Mouse (Mus musculus): Measurements from ENCODE around the gene Myg1.

Myg1 gene

GRCm38 (mm10) chr15:102383671-102384070 is 52.2 kb downstream of the Myg1 start:
- DNase-seq (ENCODE audit: low spot score in 2 of 2) = no peak

GRCm38 (mm10) chr15:102386640-102387039 is 55.1 kb downstream of the Myg1 start:
- no peak for DNase-seq (ENCODE audit: low spot score in 2 of 2)

All from natural killer cell, adult 2 months (primary cell).